Mouse (Mus musculus): ENCODE results near the gene Gch1.

- TF ChIP-seq CTCF (IDR thresholded peaks at IDR 0.05; ENCODE audit: control insufficient read depth, insufficient read depth, insufficient replicate concordance, low read depth, low read length) = no peak
- no peak for TF ChIP-seq POLR2A (IDR thresholded peaks at IDR 0.05; ENCODE audit: control insufficient read depth, low read depth, low read length)
Observed at GRCm38 (mm10) chr14:47133948-47134347, 55.3 kb downstream of the Gch1 start.
